Mouse (Mus musculus): ENCODE measurements around the gene Arl6ip1. TPM values are rescaled to one million over a fixed set of nuclear protein-coding genes. Genes with fewer than 3 reads are reported as not detected.

The Arl6ip1 gene
- total and polyA plus RNA-seq, 3 experiments: 214 to 248 (median 234) TPM

GRCm38 (mm10) chr7:118117539-118118210 is 11.8 kb downstream of the Arl6ip1 start:
- TF ChIP-seq ELF1 (IDR thresholded peaks at IDR 0.05; ENCODE audit: low read depth, low read length) (no peak), KAT2A (IDR thresholded peaks at IDR 0.05; ENCODE audit: insufficient replicate concordance, low read length) (no peak), JUND (conservative IDR thresholded peaks at IDR 0.05; ENCODE audit: low read depth, low read length) (no peak), ZMIZ1 (IDR thresholded peaks at IDR 0.05; ENCODE audit: low read depth, low read length) (0 out of 2 replicates have a peak, but pooled peaks have one; percentile 49), RAD21 (IDR thresholded peaks at IDR 0.05; ENCODE audit: low read depth, low read length) (no peak), ZC3H11A (IDR thresholded peaks at IDR 0.05; ENCODE audit: low read depth, low read length) (no peak), EP300 (IDR thresholded peaks at IDR 0.05; ENCODE audit: low read length) (peak; percentile 48; the same call in 1 of the 2 replicates), CTCF (conservative IDR thresholded peaks at IDR 0.05 in 1 of 2, IDR thresholded peaks at IDR 0.05 in 1 of 2; ENCODE audit: low read depth in 2 of 2, low read length in 2 of 2) (no peak), ETS1 (conservative IDR thresholded peaks at IDR 0.05; ENCODE audit: low read depth, low read length) (no peak), CHD2 (IDR thresholded peaks at IDR 0.05; ENCODE audit: low read length) (0 out of 2 replicates have a peak, but pooled peaks have one; percentile 39), SIN3A (IDR thresholded peaks at IDR 0.05; ENCODE audit: low read length) (no peak; the same call in 1 of the 2 replicates), POLR2AphosphoS2 (IDR thresholded peaks at IDR 0.05; ENCODE audit: low read depth, low read length) (peak; percentile 92), CHD1 (IDR thresholded peaks at IDR 0.05; ENCODE audit: low read depth, low read length) (0 out of 2 replicates have a peak, but pooled peaks have one; percentile 7), POLR2A (IDR thresholded peaks at IDR 0.05; ENCODE audit: low read depth, low read length) (peak; percentile 29; the same call in 1 of the 2 replicates), IRF4 (IDR thresholded peaks at IDR 0.05; ENCODE audit: low read depth, low read length) (peak; percentile 31; the same call in 1 of the 2 replicates), MAZ (IDR thresholded peaks at IDR 0.05; ENCODE audit: low read depth, low read length) (0 out of 2 replicates have a peak, but pooled peaks have one; percentile 44), MYC (IDR thresholded peaks at IDR 0.05; ENCODE audit: low read depth, low read length) (peak; percentile 49; the same call in 1 of the 2 replicates)
- no peak overlapping the region for H3K4me3 ChIP-seq (replicated peaks in 1 of 3; ENCODE audit: low read depth in 2 of 3, low read length in 2 of 3, poor library complexity in 1 of 3)
- dilution Hi-C loops (cut with MboI; ENCODE audit: extremely low pct_ligation_motif_present, extremely low pct_unique_long_range_greater_than_20kb, low sequenced_read_pairs): no loop called here
- in situ Hi-C loops (cut with MboI; ENCODE audit: low pct_ligation_motif_present, low pct_unique_long_range_greater_than_20kb, low sequenced_read_pairs): loop anchor here (25.0 kb wide), 2 partner anchors 630 to 705 kb away; no protein-coding TSS in a partner anchor
- peaks cover 41% of the 10 kb centered on the region for H3K79me2 ChIP-seq (replicated peaks; ENCODE audit: control insufficient read depth, extremely low read depth, insufficient read depth, poor library complexity, severe bottlenecking)
- H3K4me1 ChIP-seq (ENCODE audit: control insufficient read depth in 1 of 2, insufficient read depth in 2 of 2): peaks cover 10 to 55% of the 10 kb centered on the region in 2 experiments
- peaks cover 51 to 70% of the 10 kb centered on the region in 2 experiments for H3K36me3 ChIP-seq (replicated peaks in 1 of 2; ENCODE audit: control insufficient read depth in 1 of 2, insufficient read depth in 1 of 2, low read length in 1 of 2)
- peak overlapping the region; percentile 90; the same call in 1 of the 2 replicates for H3K4me2 ChIP-seq (ENCODE audit: insufficient read depth, low read depth, poor library complexity, severe bottlenecking)
- peak overlapping the region; percentile 25; the same call in 1 of the 2 replicates for H3K9ac ChIP-seq (ENCODE audit: insufficient read depth, low read depth)
- H3K27me3 ChIP-seq (replicated peaks): no peaks in the 10 kb centered on the region
- no peaks in the 10 kb centered on the region for H3K9me3 ChIP-seq (replicated peaks; ENCODE audit: low read length)
- H3K27ac ChIP-seq (ENCODE audit: insufficient read depth, low read depth): peak overlapping the region; percentile 65
- peak; percentile 54 for DNase-seq (ENCODE audit: extremely low read depth)

GRCm38 (mm10) chr7:118116787-118117538 is 12.5 kb downstream of the Arl6ip1 start:
- peak overlapping the region; percentile 89 for H3K9ac ChIP-seq (ENCODE audit: insufficient read depth, low read depth)
- TF ChIP-seq MXI1 (IDR thresholded peaks at IDR 0.05; ENCODE audit: low read depth, low read length): 0 out of 2 replicates have a peak, but pooled peaks have one; percentile 3
- TF ChIP-seq BHLHE40 (IDR thresholded peaks at IDR 0.05; ENCODE audit: low read depth, low read length): no peak
- no peak for TF ChIP-seq NELFE (IDR thresholded peaks at IDR 0.05; ENCODE audit: low read depth, low read length)
- no peak for TF ChIP-seq MYC (IDR thresholded peaks at IDR 0.05; ENCODE audit: low read depth, low read length)
- TF ChIP-seq MAZ (IDR thresholded peaks at IDR 0.05; ENCODE audit: low read depth, low read length): no peak; the same call in 1 of the 2 replicates
- TF ChIP-seq ZKSCAN1 (IDR thresholded peaks at IDR 0.05; ENCODE audit: borderline replicate concordance, low read depth, low read length): peak; percentile 78
- TF ChIP-seq TCF12 (IDR thresholded peaks at IDR 0.05; ENCODE audit: low read depth, low read length): no peak
- 0 out of 2 replicates have a peak, but pooled peaks have one; percentile 30 for TF ChIP-seq CHD1 (IDR thresholded peaks at IDR 0.05; ENCODE audit: low read depth, low read length)
- 0 out of 2 replicates have a peak, but pooled peaks have one; percentile 6 for TF ChIP-seq CHD2 (IDR thresholded peaks at IDR 0.05; ENCODE audit: low read length)
- TF ChIP-seq UBTF (IDR thresholded peaks at IDR 0.05; ENCODE audit: low read depth, low read length): no peak
- no peaks in the 10 kb centered on the region for H3K9me3 ChIP-seq (replicated peaks; ENCODE audit: low read length)
- H3K4me1 ChIP-seq (ENCODE audit: control insufficient read depth in 1 of 2, insufficient read depth in 2 of 2): peaks cover 10 to 48% of the 10 kb centered on the region in 2 experiments; a peak in 3 of 4 replicates
- peak overlapping the region; percentile 64 for H3K27ac ChIP-seq (ENCODE audit: insufficient read depth, low read depth)
- peaks cover 52 to 71% of the 10 kb centered on the region in 2 experiments for H3K36me3 ChIP-seq (replicated peaks in 1 of 2; ENCODE audit: control insufficient read depth in 1 of 2, insufficient read depth in 1 of 2, low read length in 1 of 2)
- DNase-seq (ENCODE audit: extremely low read depth): no peak
- dilution Hi-C loops (cut with MboI; ENCODE audit: extremely low pct_ligation_motif_present, extremely low pct_unique_long_range_greater_than_20kb, low sequenced_read_pairs): no loop called here
- no peaks in the 10 kb centered on the region for H3K27me3 ChIP-seq (replicated peaks)
- peak overlapping the region; percentile 90 for H3K4me2 ChIP-seq (ENCODE audit: insufficient read depth, low read depth, poor library complexity, severe bottlenecking)
- in situ Hi-C loops (cut with MboI; ENCODE audit: low pct_ligation_motif_present, low pct_unique_long_range_greater_than_20kb, low sequenced_read_pairs): loop anchor here (25.0 kb wide), 2 partner anchors 630 to 705 kb away; no protein-coding TSS in a partner anchor
- H3K4me3 ChIP-seq (replicated peaks in 1 of 3; ENCODE audit: low read depth in 2 of 3, low read length in 2 of 3, poor library complexity in 1 of 3): peak overlapping the region in 1 of 3 experiments; percentile 70
- H3K79me2 ChIP-seq (replicated peaks; ENCODE audit: control insufficient read depth, extremely low read depth, insufficient read depth, poor library complexity, severe bottlenecking): peaks cover 43% of the 10 kb centered on the region

Data from CH12.LX (cell line).